Mouse (Mus musculus) CH12.LX (cell line): ENCODE measurements around the gene Ablim1. TPM values are rescaled to one million over a fixed set of nuclear protein-coding genes. Genes with fewer than 3 reads are reported as not detected.

Experiments used
- DNase-seq: peaks from one replicate; pipeline ENCODE4 v3.0.0-alpha.2; 2013; ENCODE audit errors: extremely low read depth
- H3K27ac ChIP-seq: 2 replicates; pipeline ENCODE4 v1.5.1; 2012; ENCODE audit warnings: low read depth, mild to moderate bottlenecking, control low read depth, moderate library complexity; ENCODE audit not compliant: insufficient read depth
- H3K27me3 ChIP-seq: replicated peaks from 2 replicates; pipeline ENCODE3; 2012; ENCODE audit warnings: inconsistent platforms
- H3K36me3 ChIP-seq, 2 experiments: replicated peaks in 1 of 2; 2 replicates each; pipeline versions ENCODE3 to v1.6.1; 2012; ENCODE audit warnings: inconsistent platforms in 1 of 2, low read length in 1 of 2, mild to moderate bottlenecking in 1 of 2, mixed read lengths in 1 of 2, moderate library complexity in 1 of 2; ENCODE audit not compliant: control insufficient read depth in 1 of 2, insufficient read depth in 1 of 2
- H3K4me1 ChIP-seq, 2 experiments: 2 replicates each; pipeline ENCODE4 v1.6.1; 2012; ENCODE audit warnings: inconsistent platforms in 1 of 2, moderate library complexity in 1 of 2; ENCODE audit not compliant: insufficient read depth in 2 of 2, control insufficient read depth in 1 of 2
- H3K4me2 ChIP-seq: 2 replicates; pipeline ENCODE4 v1.6.1; 2012; ENCODE audit warnings: low read depth, mild to moderate bottlenecking, control low read depth; ENCODE audit not compliant: poor library complexity, insufficient read depth, severe bottlenecking
- H3K4me3 ChIP-seq, 3 experiments: fragments of 150-350 bp in 1 of 3; sonication (generic) in 1 of 3; replicated peaks in 1 of 3; 2 replicates each; pipeline versions ENCODE3 to v1.5.1; 2011 to 2012; ENCODE audit warnings: low read depth in 2 of 3, low read length in 2 of 3, mild to moderate bottlenecking in 2 of 3, moderate library complexity in 2 of 3, control low read depth in 1 of 3, improper control_type of control experiment in 1 of 3, inconsistent platforms in 1 of 3, mixed read lengths in 1 of 3; ENCODE audit not compliant: poor library complexity in 1 of 3
- H3K79me2 ChIP-seq: replicated peaks from 2 replicates; pipeline ENCODE4 v1.6.1; 2012; ENCODE audit warnings: mild to moderate bottlenecking, moderate library complexity; ENCODE audit not compliant: control insufficient read depth, poor library complexity, insufficient read depth, severe bottlenecking; ENCODE audit errors: extremely low read depth
- H3K9ac ChIP-seq: 2 replicates; pipeline ENCODE4 v1.6.1; 2012; ENCODE audit warnings: low read depth, mild to moderate bottlenecking, control low read depth, moderate library complexity; ENCODE audit not compliant: insufficient read depth
- H3K9me3 ChIP-seq: replicated peaks from 2 replicates; pipeline ENCODE3; 2012; ENCODE audit warnings: low read length, inconsistent platforms, mixed read lengths
- BHLHE40 ChIP-seq: IDR thresholded peaks from 2 replicates; pipeline ENCODE4 v1.6.1; 2011; ENCODE audit warnings: mild to moderate bottlenecking, low read depth, low read length, improper control_type of control experiment
- CHD1 ChIP-seq: IDR thresholded peaks from 2 replicates; pipeline ENCODE4 v1.6.1; 2012; ENCODE audit warnings: low read depth, low read length, improper control_type of control experiment, inconsistent platforms
- CTCF ChIP-seq, 2 experiments: IDR thresholded peaks in 1 of 2; conservative IDR thresholded peaks in 1 of 2; 2 replicates each; pipeline ENCODE4 v1.5.1; 2011 to 2012; ENCODE audit warnings: low read depth in 2 of 2, low read length in 2 of 2, improper control_type of control experiment in 1 of 2, inconsistent platforms in 1 of 2, mild to moderate bottlenecking in 1 of 2, moderate library complexity in 1 of 2
- E2F4 ChIP-seq: IDR thresholded peaks from 2 replicates; pipeline ENCODE4 v1.6.1; 2011; ENCODE audit warnings: low read depth, low read length, improper control_type of control experiment; ENCODE audit not compliant: insufficient replicate concordance
- ELF1 ChIP-seq: IDR thresholded peaks from 2 replicates; pipeline ENCODE4 v1.6.1; 2014; ENCODE audit warnings: low read depth, mild to moderate bottlenecking, inconsistent platforms, low read length, improper control_type of control experiment
- EP300 ChIP-seq: IDR thresholded peaks from 2 replicates; pipeline ENCODE4 v1.6.1; 2011; ENCODE audit warnings: low read length, improper control_type of control experiment
- ETS1 ChIP-seq: conservative IDR thresholded peaks from 2 replicates; pipeline ENCODE4 v1.6.1; 2012; ENCODE audit warnings: low read depth, mild to moderate bottlenecking, inconsistent platforms, low read length, improper control_type of control experiment, moderate library complexity
- GABPA ChIP-seq: IDR thresholded peaks from 2 replicates; pipeline ENCODE4 v1.6.1; 2012; ENCODE audit warnings: low read depth, low read length, improper control_type of control experiment, inconsistent platforms; ENCODE audit not compliant: insufficient replicate concordance
- HCFC1 ChIP-seq: IDR thresholded peaks from 2 replicates; pipeline ENCODE4 v1.6.1; 2012; ENCODE audit warnings: low read depth, mild to moderate bottlenecking, inconsistent platforms, low read length, improper control_type of control experiment
- IRF4 ChIP-seq: IDR thresholded peaks from 2 replicates; pipeline ENCODE4 v1.6.1; 2014; ENCODE audit warnings: low read depth, mild to moderate bottlenecking, inconsistent platforms, low read length, improper control_type of control experiment
- MAFK ChIP-seq: IDR thresholded peaks from 2 replicates; pipeline ENCODE4 v1.6.1; 2011; ENCODE audit warnings: low read length, improper control_type of control experiment; ENCODE audit not compliant: insufficient replicate concordance
- MEF2A ChIP-seq: IDR thresholded peaks from 2 replicates; pipeline ENCODE4 v1.6.1; 2014; ENCODE audit warnings: low read depth, mild to moderate bottlenecking, inconsistent platforms, low read length, improper control_type of control experiment, borderline replicate concordance
- MXI1 ChIP-seq: IDR thresholded peaks from 2 replicates; pipeline ENCODE4 v1.6.1; 2011; ENCODE audit warnings: mild to moderate bottlenecking, low read depth, low read length, improper control_type of control experiment
- MYC ChIP-seq: IDR thresholded peaks from 2 replicates; pipeline ENCODE4 v1.6.1; 2011; ENCODE audit warnings: low read depth, mild to moderate bottlenecking, improper control_type of control experiment, low read length
- NRF1 ChIP-seq: IDR thresholded peaks from 2 replicates; pipeline ENCODE4 v1.6.1; 2014; ENCODE audit warnings: low read depth, mild to moderate bottlenecking, inconsistent platforms, low read length, improper control_type of control experiment, moderate library complexity
- PAX5 ChIP-seq: IDR thresholded peaks from 2 replicates; pipeline ENCODE4 v1.6.1; 2012; ENCODE audit warnings: low read length, inconsistent platforms, mixed read lengths
- POLR2A ChIP-seq: IDR thresholded peaks from 2 replicates; pipeline ENCODE4 v1.6.1; 2011; ENCODE audit warnings: low read depth, mild to moderate bottlenecking, improper control_type of control experiment, low read length
- POLR2AphosphoS2 ChIP-seq: IDR thresholded peaks from 2 replicates; pipeline ENCODE4 v1.6.1; 2011; ENCODE audit warnings: low read depth, low read length, improper control_type of control experiment
- RAD21 ChIP-seq: IDR thresholded peaks from 2 replicates; pipeline ENCODE4 v1.6.1; 2011; ENCODE audit warnings: low read depth, mild to moderate bottlenecking, low read length, improper control_type of control experiment, moderate library complexity
- RCOR1 ChIP-seq: conservative IDR thresholded peaks from 2 replicates; pipeline ENCODE4 v1.6.1; 2012; ENCODE audit warnings: low read depth, mild to moderate bottlenecking, inconsistent platforms, low read length, improper control_type of control experiment
- SIN3A ChIP-seq: IDR thresholded peaks from 2 replicates; pipeline ENCODE4 v1.6.1; 2012; ENCODE audit warnings: low read length, improper control_type of control experiment, inconsistent platforms
- SMC3 ChIP-seq: IDR thresholded peaks from 2 replicates; pipeline ENCODE4 v1.6.1; 2011; ENCODE audit warnings: low read depth, low read length, improper control_type of control experiment
- TBP ChIP-seq: conservative IDR thresholded peaks from 2 replicates; pipeline ENCODE4 v1.6.1; 2011; ENCODE audit warnings: low read depth, low read length, improper control_type of control experiment
- TCF12 ChIP-seq: IDR thresholded peaks from 2 replicates; pipeline ENCODE4 v1.6.1; 2014; ENCODE audit warnings: low read depth, mild to moderate bottlenecking, inconsistent platforms, low read length, improper control_type of control experiment
- USF1 ChIP-seq: IDR thresholded peaks from 2 replicates; pipeline ENCODE4 v1.6.1; 2014; ENCODE audit warnings: low read depth, mild to moderate bottlenecking, inconsistent platforms, low read length, improper control_type of control experiment
- USF2 ChIP-seq: conservative IDR thresholded peaks from 2 replicates; pipeline ENCODE4 v1.6.1; 2011; ENCODE audit warnings: low read depth, low read length, improper control_type of control experiment
- ZNF384 ChIP-seq: IDR thresholded peaks from 2 replicates; pipeline ENCODE4 v1.6.1; 2012; ENCODE audit warnings: low read depth, low read length, improper control_type of control experiment, inconsistent platforms
- dilution Hi-C: fragments of 300-500 bp; cut with MboI; formaldehyde crosslinking; loops from 2 replicates; pipeline ENCODE4 v1.14.3; 2020; ENCODE audit warnings: low sequenced_read_pairs; ENCODE audit not compliant: extremely low pct_unique_long_range_greater_than_20kb, extremely low pct_ligation_motif_present
- in situ Hi-C: fragments of 300-500 bp; cut with MboI; formaldehyde crosslinking; loops from 3 replicates; pipeline ENCODE4 v1.14.3; 2019; ENCODE audit warnings: low sequenced_read_pairs, low pct_ligation_motif_present, low pct_unique_long_range_greater_than_20kb, mixed read lengths
- polyA plus RNA-seq: library from polyadenylated mRNA; unstranded; fragments of >175 nt; gene quantifications from 2 replicates; pipeline ENCODE4 v1.2.1, GENCODE M21; 2012; ENCODE audit warnings: low read depth; ENCODE audit not compliant: insufficient read length
- total RNA-seq, 2 experiments: library from RNA; depleted of rRNA; stranded (reverse); fragments of 300-350 nt in 1 of 2; fragments of >200 nt in 1 of 2; gene quantifications; 2 replicates each; pipeline ENCODE4 v1.2.3; 2012 to 2014

Ablim1 gene
- total and polyA plus RNA-seq, 3 experiments: 0.85 to 2.4 (median 2.0) TPM

GRCm38 (mm10) chr19:57361131-57361938 lies 46.6 kb upstream of the Ablim1 start:
- peak; percentile 47 for DNase-seq
- dilution Hi-C loops: no loop called here
- Histone ChIP-seq H3K27me3 (no peaks in the 10 kb centered on the region), H3K4me1 (peaks cover 12 to 41% of the 10 kb centered on the region in 2 experiments; a peak in 3 of 4 replicates), H3K79me2 (peaks cover 66% of the 10 kb centered on the region), H3K36me3 (peaks cover 0 to 31% of the 10 kb centered on the region in 2 experiments), H3K4me2 (no peak overlapping the region), H3K9ac (peak overlapping the region; percentile 99), H3K4me3 (peak overlapping the region; percentile 91 to 97 (median 93)), H3K9me3 (no peaks in the 10 kb centered on the region), H3K27ac (peak overlapping the region; percentile 67)
- no peak for TF ChIP-seq POLR2AphosphoS2
- no peak for TF ChIP-seq PAX5
- no peak for TF ChIP-seq SMC3
- TF ChIP-seq MXI1: peak; percentile 67
- TF ChIP-seq HCFC1: peak; percentile 37; the same call in 1 of the 2 replicates
- peak; percentile 37; the same call in 1 of the 2 replicates for TF ChIP-seq CHD1
- 0 out of 2 replicates have a peak, but pooled peaks have one; percentile 20 for TF ChIP-seq IRF4
- TF ChIP-seq MEF2A: 0 out of 2 replicates have a peak, but pooled peaks have one; percentile 21
- in situ Hi-C loops: no loop called here

- Histone ChIP-seq H3K9me3 (no peaks in the 10 kb centered on the region), H3K27ac (peak within 1 kb of the TSS; percentile 90), H3K4me3 (peak within 1 kb of the TSS; percentile 91 to 97 (median 93)), H3K4me1 (peaks cover 16 to 44% of the 10 kb centered on the region in 2 experiments), H3K36me3 (peaks cover 5 to 34% of the 10 kb centered on the region in 2 experiments), H3K27me3 (no peaks in the 10 kb centered on the region), H3K79me2 (peaks cover 61% of the 10 kb centered on the region), H3K9ac (peak within 1 kb of the TSS; percentile 99), H3K4me2 (peak within 1 kb of the TSS; percentile 72)
- peak; percentile 93 for DNase-seq
- dilution Hi-C loops (no loop called here), in situ Hi-C loops (no loop called here)
- TF ChIP-seq USF1: peak; percentile 41
- peak; percentile 94 for TF ChIP-seq POLR2A
- peak; percentile 82 for TF ChIP-seq TBP
- no peak for TF ChIP-seq MAFK
- peak; percentile 97 for TF ChIP-seq MYC
- TF ChIP-seq ELF1: peak; percentile 83
- TF ChIP-seq MXI1: peak; percentile 96
- peak; percentile 44; the same call in 1 of the 2 replicates for TF ChIP-seq MEF2A
- TF ChIP-seq USF2: 0 out of 2 replicates have a peak, but pooled peaks have one; percentile 27
- TF ChIP-seq PAX5: no peak
- peak; percentile 82; the same call in 1 of the 2 replicates for TF ChIP-seq SIN3A
- TF ChIP-seq CTCF (conservative IDR thresholded peaks at IDR 0.05 in 1 of 2, IDR thresholded peaks at IDR 0.05 in 1 of 2; ENCODE audit: low read depth in 2 of 2, low read length in 2 of 2): peak in 1 of 2 experiments; percentile 74; a peak in 2 of 4 replicates
- 0 out of 2 replicates have a peak, but pooled peaks have one; percentile 34 for TF ChIP-seq ETS1
- no peak for TF ChIP-seq GABPA
- TF ChIP-seq ZNF384: no peak
- no peak for TF ChIP-seq E2F4
- no peak for TF ChIP-seq IRF4
- no peak for TF ChIP-seq RCOR1
- TF ChIP-seq NRF1: peak; percentile 82
- peak; percentile 75 for TF ChIP-seq BHLHE40
- TF ChIP-seq RAD21: no peak
- no peak for TF ChIP-seq EP300
- no peak; the same call in none of the 2 replicates for TF ChIP-seq CHD1
- TF ChIP-seq HCFC1: peak; percentile 57
- peak; percentile 82 for TF ChIP-seq TCF12
Observed at GRCm38 (mm10) chr19:57360341-57361130, 45.8 kb upstream of the Ablim1 start, which contains the start of gene Fam160b1. Gene Fam160b1 (plus strand): TSS chr19:57360680.
